In genomic region chr3:133600447-133601220, GRCm38 (mm10) we compare ENCODE assay signal across 8 mouse cellular contexts. TPM values are rescaled to one million over a fixed set of nuclear protein-coding genes. Genes with fewer than 3 reads are reported as not detected.
DNase-seq lines count a peak whose midpoint lies in the region; ATAC-seq lines count a peak whose summit lies in the region.

No protein-coding gene starts in this region.

- DNase-seq in cerebellum, postnatal 10 days, result peak; percentile 41 to 44
- DNase-seq in cerebellum, adult 18-20 months, result no peak
- DNase-seq in kidney, postnatal 36 days, result peak; percentile 25 to 41
- DNase-seq in lung, adult 18-20 months, result peak; percentile 61 to 67
- peak; percentile 36 for DNase-seq in ovary, postnatal 14 days (ENCODE audit: low spot score)
- DNase-seq in thymus, postnatal 4 days, result no peak

- H3K27ac ChIP-seq in forebrain, embryonic 16.5 days (ENCODE audit: low read length), result peak overlapping the region; percentile 10; the same call in 1 of the 2 replicates
- peak overlapping the region; percentile 50; the same call in 1 of the 2 replicates for H3K27ac ChIP-seq in heart, embryonic 16.5 days (ENCODE audit: low read length)

- 7% methylated on average over 11 of the region's 11 CpGs for WGBS in forebrain, embryonic 16.5 days
- 21% methylated on average over 11 of the region's 11 CpGs for WGBS in heart, embryonic 16.5 days

- H3K9me3 ChIP-seq in forebrain, embryonic 16.5 days (ENCODE audit: control insufficient read depth, low read length), result no peaks in the 10 kb centered on the region
- no peaks in the 10 kb centered on the region for H3K9me3 ChIP-seq in heart, embryonic 16.5 days (replicated peaks; ENCODE audit: control insufficient read depth, low read length)

- peak; percentile 92 for ATAC-seq in forebrain, embryonic 16.5 days
- ATAC-seq in heart, embryonic 16.5 days (replicated peaks; ENCODE audit: extremely low read depth, insufficient read depth, low FRiP score), result peak; percentile 79

- H3K27me3 ChIP-seq in forebrain, embryonic 16.5 days (replicated peaks; ENCODE audit: control insufficient read depth, insufficient read depth, low read length), result no peaks in the 10 kb centered on the region
- H3K27me3 ChIP-seq in heart, embryonic 16.5 days (ENCODE audit: control insufficient read depth, insufficient read depth, low read length), result no peaks in the 10 kb centered on the region

- no peaks in the 10 kb centered on the region for H3K36me3 ChIP-seq in forebrain, embryonic 16.5 days (ENCODE audit: control insufficient read depth, insufficient read depth)
- H3K36me3 ChIP-seq in heart, embryonic 16.5 days (ENCODE audit: control insufficient read depth, insufficient read depth), result no peaks in the 10 kb centered on the region

- H3K9ac ChIP-seq in forebrain, embryonic 16.5 days (replicated peaks; ENCODE audit: low read depth, low read length), result no peak overlapping the region
- peak overlapping the region; percentile 49; the same call in 1 of the 2 replicates for H3K9ac ChIP-seq in heart, embryonic 16.5 days (ENCODE audit: low read length)

- no peak overlapping the region for H3K4me3 ChIP-seq in forebrain, embryonic 16.5 days (replicated peaks; ENCODE audit: low read length)
- H3K4me3 ChIP-seq in heart, embryonic 16.5 days (ENCODE audit: low read length), result no peak overlapping the region

- H3K4me1 ChIP-seq in forebrain, embryonic 16.5 days (replicated peaks; ENCODE audit: control insufficient read depth, insufficient read depth, low read length), result peaks cover 4% of the 10 kb centered on the region
- no peaks in the 10 kb centered on the region for H3K4me1 ChIP-seq in heart, embryonic 16.5 days (ENCODE audit: control insufficient read depth, insufficient read depth, low read length)

- H3K4me2 ChIP-seq in forebrain, embryonic 16.5 days (ENCODE audit: low read length), result peak overlapping the region; percentile 20; the same call in 1 of the 2 replicates
- H3K4me2 ChIP-seq in heart, embryonic 16.5 days (ENCODE audit: low read depth, low read length), result peak overlapping the region; percentile 29

RNA-seq across cellular contexts. Expression of gene Tet2, which starts 55.7 kb away (rescaled TPM):
- polyA plus RNA-seq in forebrain, embryonic 16.5 days (2015; fragmentation: Nextera tagmentation; extraction: Ambion mirVana), result 17.1 and 24.0 TPM in 2 replicates
- 11.3 and 14.7 TPM in 2 replicates for polyA plus RNA-seq in heart, embryonic 16.5 days (2015; fragmentation: Nextera tagmentation; extraction: Ambion mirVana)

Comparison
In these comparisons a context has a peak if more than half of its experiments do, and no peak if none do; other contexts are left out.
1. DNase-seq: peak in cerebellum, postnatal 10 days (2 of 2), kidney, postnatal 36 days (2 of 2), lung, adult 18-20 months (2 of 2) and ovary, postnatal 14 days (single experiment); none in cerebellum, adult 18-20 months (0 of 2) and thymus, postnatal 4 days (single experiment).